Comparison of ENCODE assay signal across 8 mouse cellular contexts in the genomic region with DNA sequence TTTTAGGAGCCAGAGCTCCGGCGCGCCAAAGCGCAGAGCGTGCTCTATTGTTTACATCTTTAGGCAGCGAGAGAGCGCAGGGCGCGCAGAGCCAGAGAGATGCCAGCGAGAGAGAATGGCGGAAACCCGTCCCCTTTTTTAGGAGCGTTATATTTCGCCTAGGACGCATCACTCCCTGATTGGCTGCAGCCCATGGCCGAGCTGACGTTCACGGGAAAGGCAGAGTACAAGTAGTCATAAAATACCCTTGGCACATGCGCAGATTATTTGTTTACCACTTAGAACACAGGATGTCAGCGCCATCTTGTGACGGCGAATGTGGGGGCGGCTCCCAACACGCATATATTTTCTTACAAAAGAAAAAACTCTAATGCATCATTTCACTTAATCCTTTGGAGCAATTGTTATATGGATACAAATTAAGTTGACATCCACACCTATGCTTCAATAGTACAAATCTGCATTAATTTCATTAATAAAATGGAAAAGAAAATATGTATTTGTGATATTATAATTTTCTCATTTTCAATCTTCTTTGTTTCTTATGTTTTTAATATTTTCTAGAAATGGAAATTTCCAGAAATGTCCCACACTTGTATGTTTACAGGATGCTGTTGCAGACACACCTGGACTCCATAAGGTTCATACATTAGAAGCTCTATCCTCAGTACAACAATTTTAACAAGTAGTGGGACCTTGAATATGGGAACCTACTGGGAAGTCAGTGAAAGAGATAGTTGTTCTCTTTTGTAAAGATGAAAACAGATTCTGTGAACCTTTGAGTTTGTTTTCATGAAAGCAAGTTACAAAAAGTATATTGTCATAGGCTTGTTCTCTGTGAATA.
DNase-seq lines count a peak whose midpoint lies in the region; ATAC-seq lines count a peak whose summit lies in the region.
"Not testable (repeated sequence)": the region's sequence is repeated elsewhere in the genome, so short reads cannot be mapped to it uniquely, and the experiment has no call there.

No protein-coding gene starts in this region.

- H3K4me2 ChIP-seq in forebrain, embryonic 14.5 days (ENCODE audit: low read length), result peak overlapping the region; percentile 30; the same call in 1 of the 2 replicates
- H3K4me2 ChIP-seq in heart, embryonic 14.5 days (ENCODE audit: low read length), result peak overlapping the region; percentile 52
- peak overlapping the region; percentile 47 for H3K4me2 ChIP-seq in hindbrain, embryonic 14.5 days (replicated peaks)
- not testable (repeated sequence) for H3K4me2 ChIP-seq in kidney, embryonic 14.5 days (replicated peaks; ENCODE audit: low read depth, low read length); limb, embryonic 15.5 days; midbrain, embryonic 14.5 days (ENCODE audit: low read length)
- peak overlapping the region; percentile 48 for H3K4me2 ChIP-seq in neural tube, embryonic 15.5 days

- not testable (repeated sequence) for H3K9ac ChIP-seq in forebrain, embryonic 14.5 days (ENCODE audit: low read length); heart, embryonic 14.5 days (ENCODE audit: low read length); hindbrain, embryonic 14.5 days; kidney, embryonic 14.5 days (ENCODE audit: low read depth, low read length); limb, embryonic 15.5 days; midbrain, embryonic 14.5 days (replicated peaks; ENCODE audit: low read length); neural tube, embryonic 15.5 days (replicated peaks)

- WGBS in embryonic facial prominence, embryonic 10.5 days, result 44% methylated on average over 19 of the region's 24 CpGs
- 56% methylated on average over 10 of the region's 24 CpGs for WGBS in forebrain, embryonic 14.5 days
- 46% methylated on average over 11 of the region's 24 CpGs for WGBS in heart, embryonic 14.5 days
- WGBS in hindbrain, embryonic 14.5 days, result 65% methylated on average over 10 of the region's 24 CpGs
- WGBS in kidney, embryonic 14.5 days, result 51% methylated on average over 10 of the region's 24 CpGs
- WGBS in limb, embryonic 15.5 days, result 43% methylated on average over 18 of the region's 24 CpGs
- WGBS in midbrain, embryonic 14.5 days, result 43% methylated on average over 10 of the region's 24 CpGs
- WGBS in neural tube, embryonic 15.5 days, result 68% methylated on average over 18 of the region's 24 CpGs

- not testable (repeated sequence) for H3K4me1 ChIP-seq in embryonic facial prominence, embryonic 10.5 days; forebrain, embryonic 14.5 days (ENCODE audit: control insufficient read depth, insufficient read depth, low read length); heart, embryonic 14.5 days (ENCODE audit: control insufficient read depth in 2 of 2, insufficient read depth in 2 of 2, low read length in 2 of 2); hindbrain, embryonic 14.5 days (replicated peaks; ENCODE audit: control insufficient read depth, insufficient read depth, low read length); kidney, embryonic 14.5 days (ENCODE audit: control insufficient read depth, insufficient read depth, low read length); limb, embryonic 15.5 days; midbrain, embryonic 14.5 days (ENCODE audit: control insufficient read depth, insufficient read depth, low read length); neural tube, embryonic 15.5 days

- H3K4me3 ChIP-seq in embryonic facial prominence, embryonic 10.5 days, result peak overlapping the region; percentile 41
- H3K4me3 ChIP-seq in forebrain, embryonic 14.5 days (ENCODE audit: low read depth, low read length), result peak overlapping the region; percentile 18; the same call in 1 of the 2 replicates
- H3K4me3 ChIP-seq in heart, embryonic 14.5 days (ENCODE audit: control insufficient read depth in 1 of 2, insufficient read depth in 1 of 2, low read depth in 1 of 2, low read length in 2 of 2), result peak overlapping the region; percentile 23 to 24
- peak overlapping the region; percentile 22 for H3K4me3 ChIP-seq in hindbrain, embryonic 14.5 days (replicated peaks; ENCODE audit: low read length)
- H3K4me3 ChIP-seq in kidney, embryonic 14.5 days (ENCODE audit: low read length), result peak overlapping the region; percentile 15; the same call in 1 of the 2 replicates
- H3K4me3 ChIP-seq in limb, embryonic 15.5 days, result peak overlapping the region; percentile 19; the same call in 1 of the 2 replicates
- H3K4me3 ChIP-seq in midbrain, embryonic 14.5 days (replicated peaks; ENCODE audit: low read depth, low read length), result 0 out of 2 replicates have a peak overlapping the region, but pooled peaks have one; percentile 10
- peak overlapping the region; percentile 32 for H3K4me3 ChIP-seq in neural tube, embryonic 15.5 days (replicated peaks)

- H3K27ac ChIP-seq in embryonic facial prominence, embryonic 10.5 days (replicated peaks); forebrain, embryonic 14.5 days (ENCODE audit: low read depth, low read length); heart, embryonic 14.5 days (replicated peaks in 1 of 2; ENCODE audit: control insufficient read depth in 1 of 2, insufficient read depth in 1 of 2, low read depth in 2 of 2, low read length in 2 of 2); kidney, embryonic 14.5 days (ENCODE audit: low read depth, low read length); limb, embryonic 15.5 days; midbrain, embryonic 14.5 days (replicated peaks; ENCODE audit: low read depth, low read length); neural tube, embryonic 15.5 days (replicated peaks): not testable (repeated sequence)
- 0 out of 2 replicates have a peak overlapping the region, but pooled peaks have one; percentile 24 for H3K27ac ChIP-seq in hindbrain, embryonic 14.5 days

- not testable (repeated sequence) for H3K27me3 ChIP-seq in embryonic facial prominence, embryonic 10.5 days (replicated peaks; ENCODE audit: low read depth, poor library complexity, severe bottlenecking); forebrain, embryonic 14.5 days (replicated peaks; ENCODE audit: control insufficient read depth, insufficient read depth, low read length); heart, embryonic 14.5 days (ENCODE audit: control insufficient read depth, insufficient read depth, low read length); hindbrain, embryonic 14.5 days (ENCODE audit: control insufficient read depth, insufficient read depth, low read length); kidney, embryonic 14.5 days (ENCODE audit: control insufficient read depth, insufficient read depth, low read length); limb, embryonic 15.5 days; midbrain, embryonic 14.5 days (ENCODE audit: control insufficient read depth, insufficient read depth, low read length); neural tube, embryonic 15.5 days (replicated peaks)

- not testable (repeated sequence) for H3K9me3 ChIP-seq in embryonic facial prominence, embryonic 10.5 days; forebrain, embryonic 14.5 days (replicated peaks; ENCODE audit: control insufficient read depth, low read length); heart, embryonic 14.5 days (ENCODE audit: control insufficient read depth, low read length); hindbrain, embryonic 14.5 days (ENCODE audit: control insufficient read depth, low read length); kidney, embryonic 14.5 days (ENCODE audit: control insufficient read depth, low read length); limb, embryonic 15.5 days; midbrain, embryonic 14.5 days (ENCODE audit: control insufficient read depth, low read length); neural tube, embryonic 15.5 days (replicated peaks)

- ATAC-seq in forebrain, embryonic 14.5 days, result peak; percentile 72
- ATAC-seq in heart, embryonic 14.5 days (ENCODE audit: insufficient number of reproducible peaks, insufficient read depth, low FRiP score, low read depth); kidney, embryonic 14.5 days (ENCODE audit: low FRiP score, low TSS enrichment); limb, embryonic 15.5 days (ENCODE audit: insufficient number of reproducible peaks, low FRiP score, low TSS enrichment, low read depth); midbrain, embryonic 14.5 days (ENCODE audit: low FRiP score, low TSS enrichment); neural tube, embryonic 15.5 days (ENCODE audit: low FRiP score): not testable (repeated sequence)
- peak; percentile 48; the same call in 1 of the 2 replicates for ATAC-seq in hindbrain, embryonic 14.5 days (ENCODE audit: low FRiP score)

- H3K36me3 ChIP-seq in embryonic facial prominence, embryonic 10.5 days (replicated peaks); forebrain, embryonic 14.5 days (ENCODE audit: control insufficient read depth, insufficient read depth, low read length); heart, embryonic 14.5 days (ENCODE audit: control insufficient read depth, insufficient read depth, low read length); hindbrain, embryonic 14.5 days (replicated peaks; ENCODE audit: control insufficient read depth, insufficient read depth); kidney, embryonic 14.5 days (ENCODE audit: control insufficient read depth, insufficient read depth, low read length); limb, embryonic 15.5 days; midbrain, embryonic 14.5 days (ENCODE audit: control insufficient read depth, insufficient read depth, low read length); neural tube, embryonic 15.5 days: not testable (repeated sequence)

- DNase-seq in embryonic facial prominence, embryonic 10.5 days (ENCODE audit: low spot score); hindbrain, embryonic 14.5 days (ENCODE audit: low spot score): not testable (repeated sequence)
- DNase-seq in forebrain, embryonic 14.5 days (ENCODE audit: low spot score), result peak; percentile 42
- DNase-seq in midbrain, embryonic 14.5 days, result peak; percentile 20
